In genomic region chr4:87368413-87369160, GRCm38 (mm10) we compare ENCODE assay signal across 8 mouse cellular contexts.
DNase-seq lines count a peak whose midpoint lies in the region; ATAC-seq and TF ChIP-seq lines count a peak whose summit lies in the region.

No protein-coding gene starts in this region.

- no peak overlapping the region; the same call in 1 of the 2 replicates for H3K9ac ChIP-seq in MEL (ENCODE audit: control insufficient read depth, low read depth, low read length, poor library complexity, severe bottlenecking)
- peak overlapping the region; percentile 88 for H3K9ac ChIP-seq in forebrain, embryonic 11.5 days (ENCODE audit: low read length)
- peak overlapping the region; percentile 56 for H3K9ac ChIP-seq in lung, embryonic 14.5 days
- H3K9ac ChIP-seq in neural tube, embryonic 15.5 days (replicated peaks) = peak overlapping the region; percentile 55

- peak in 2 of 3 experiments; percentile 36 to 50; a peak in 4 of 6 replicates for TF ChIP-seq CTCF in MEL (IDR thresholded peaks at IDR 0.05 in 2 of 3, conservative IDR thresholded peaks at IDR 0.05 in 1 of 3; ENCODE audit: control insufficient read depth in 1 of 3, insufficient read depth in 1 of 3, low read depth in 2 of 3, low read length in 3 of 3, poor library complexity in 1 of 3, severe bottlenecking in 1 of 3)
- peak; percentile 80 for TF ChIP-seq CTCF in lung, embryonic 14.5 days (IDR thresholded peaks at IDR 0.05; ENCODE audit: low read depth)

- 0 out of 4 replicates have a peak, but pooled peaks cover 0 to 1% of the 10 kb centered on the region in 2 experiments for H3K27me3 ChIP-seq in MEL (ENCODE audit: control insufficient read depth in 1 of 2, insufficient read depth in 2 of 2, low read length in 2 of 2)
- H3K27me3 ChIP-seq in forebrain, embryonic 11.5 days (ENCODE audit: control insufficient read depth, insufficient read depth, low read length) = no peaks in the 10 kb centered on the region
- peaks cover 19% of the 10 kb centered on the region; the same call in 1 of the 2 replicates for H3K27me3 ChIP-seq in hindbrain, embryonic 10.5 days (ENCODE audit: insufficient read depth, poor library complexity, severe bottlenecking)
- no peaks in the 10 kb centered on the region for H3K27me3 ChIP-seq in lung, embryonic 14.5 days (ENCODE audit: insufficient read depth, low read length)
- no peaks in the 10 kb centered on the region for H3K27me3 ChIP-seq in neural tube, embryonic 15.5 days (replicated peaks)

- TF ChIP-seq RAD21 in MEL (IDR thresholded peaks at IDR 0.05; ENCODE audit: low read depth, low read length) = no peak; the same call in none of the 2 replicates

- H3K9me3 ChIP-seq in MEL (replicated peaks; ENCODE audit: insufficient read depth, low read length) = no peaks in the 10 kb centered on the region
- no peaks in the 10 kb centered on the region for H3K9me3 ChIP-seq in forebrain, embryonic 11.5 days (ENCODE audit: control insufficient read depth, low read length)
- no peaks in the 10 kb centered on the region for H3K9me3 ChIP-seq in hindbrain, embryonic 10.5 days
- H3K9me3 ChIP-seq in lung, embryonic 14.5 days (ENCODE audit: low read depth, low read length) = no peaks in the 10 kb centered on the region
- H3K9me3 ChIP-seq in neural tube, embryonic 15.5 days (replicated peaks) = no peaks in the 10 kb centered on the region

- peak overlapping the region in 1 of 2 experiments; percentile 19; a peak in 1 of 4 replicates for H3K4me3 ChIP-seq in MEL (ENCODE audit: control insufficient read depth in 1 of 2, insufficient read depth in 1 of 2, low read depth in 2 of 2, low read length in 2 of 2)
- H3K4me3 ChIP-seq in forebrain, embryonic 11.5 days (ENCODE audit: low read depth, low read length) = peak overlapping the region; percentile 32
- peak overlapping the region; percentile 57 for H3K4me3 ChIP-seq in hindbrain, embryonic 10.5 days
- H3K4me3 ChIP-seq in lung, embryonic 14.5 days (ENCODE audit: low read depth, low read length) = peak overlapping the region; percentile 41
- peak overlapping the region; percentile 46 for H3K4me3 ChIP-seq in neural tube, embryonic 15.5 days (replicated peaks)

- TF ChIP-seq POLR2A in MEL (IDR thresholded peaks at IDR 0.05; ENCODE audit: control insufficient read depth in 1 of 2, insufficient read depth in 1 of 2, low read depth in 1 of 2, low read length in 2 of 2, poor library complexity in 1 of 2) = no peak

- DNase-seq in MEL (ENCODE audit: low read depth, low spot score) = peak; percentile 26
- peak; percentile 34 for DNase-seq in brain, embryonic 18.5 days (ENCODE audit: low read depth, low spot score)
- DNase-seq in forebrain, embryonic 11.5 days (ENCODE audit: low spot score) = peak; percentile 85
- DNase-seq in hindbrain, embryonic 10.5 days (ENCODE audit: low spot score) = peak; percentile 76
- DNase-seq in layer of hippocampus, adult 9-10 months (ENCODE audit: low spot score) = peak; percentile 43
- DNase-seq in lung, embryonic 14.5 days = peak; percentile 83
- peak; percentile 25 to 27 for DNase-seq in urinary bladder, postnatal 36 days (ENCODE audit: low spot score in 2 of 2)

- no peak overlapping the region for H3K27ac ChIP-seq in MEL (ENCODE audit: control insufficient read depth, low read depth, low read length)
- peak overlapping the region; percentile 81 for H3K27ac ChIP-seq in forebrain, embryonic 11.5 days (ENCODE audit: low read depth, low read length)
- H3K27ac ChIP-seq in hindbrain, embryonic 10.5 days = peak overlapping the region; percentile 93
- peak overlapping the region; percentile 81 for H3K27ac ChIP-seq in lung, embryonic 14.5 days (ENCODE audit: low read depth)
- H3K27ac ChIP-seq in neural tube, embryonic 15.5 days (replicated peaks) = peak overlapping the region; percentile 89

- WGBS in forebrain, embryonic 11.5 days = 8% methylated on average over 20 of the region's 20 CpGs
- 6% methylated on average over 20 of the region's 20 CpGs for WGBS in hindbrain, embryonic 10.5 days
- 7% methylated on average over 20 of the region's 20 CpGs for WGBS in lung, embryonic 14.5 days
- WGBS in neural tube, embryonic 15.5 days = 4% methylated on average over 20 of the region's 20 CpGs

- no peaks in the 10 kb centered on the region; a peak in 1 of 4 replicates for H3K4me1 ChIP-seq in MEL (ENCODE audit: control insufficient read depth in 1 of 2, insufficient read depth in 2 of 2, low read length in 2 of 2)
- peaks cover 20% of the 10 kb centered on the region; the same call in 1 of the 2 replicates for H3K4me1 ChIP-seq in forebrain, embryonic 11.5 days (replicated peaks; ENCODE audit: control insufficient read depth, insufficient read depth, low read length)
- peaks cover 45% of the 10 kb centered on the region for H3K4me1 ChIP-seq in hindbrain, embryonic 10.5 days (replicated peaks)
- peaks cover 17% of the 10 kb centered on the region for H3K4me1 ChIP-seq in lung, embryonic 14.5 days (ENCODE audit: insufficient read depth)
- peaks cover 29% of the 10 kb centered on the region for H3K4me1 ChIP-seq in neural tube, embryonic 15.5 days

- TF ChIP-seq EP300 in MEL (IDR thresholded peaks at IDR 0.05; ENCODE audit: low read depth in 1 of 2, low read length in 2 of 2) = no peak

- H3K4me2 ChIP-seq in forebrain, embryonic 11.5 days (ENCODE audit: low read depth, low read length, severe bottlenecking) = peak overlapping the region; percentile 77
- peak overlapping the region; percentile 77 for H3K4me2 ChIP-seq in lung, embryonic 14.5 days
- H3K4me2 ChIP-seq in neural tube, embryonic 15.5 days = peak overlapping the region; percentile 77

- H3K36me3 ChIP-seq in MEL (ENCODE audit: control insufficient read depth in 1 of 2, insufficient read depth in 2 of 2, low read length in 2 of 2) = no peaks in the 10 kb centered on the region
- H3K36me3 ChIP-seq in forebrain, embryonic 11.5 days (ENCODE audit: control insufficient read depth, insufficient read depth, low read length) = no peaks in the 10 kb centered on the region
- no peaks in the 10 kb centered on the region for H3K36me3 ChIP-seq in hindbrain, embryonic 10.5 days
- no peaks in the 10 kb centered on the region for H3K36me3 ChIP-seq in lung, embryonic 14.5 days (ENCODE audit: insufficient read depth)
- no peaks in the 10 kb centered on the region for H3K36me3 ChIP-seq in neural tube, embryonic 15.5 days

- ATAC-seq in forebrain, embryonic 11.5 days (replicated peaks; ENCODE audit: low FRiP score) = peak; percentile 80
- peak; percentile 75 for ATAC-seq in lung, embryonic 14.5 days (ENCODE audit: insufficient read depth)
- ATAC-seq in neural tube, embryonic 15.5 days (ENCODE audit: low FRiP score) = peak; percentile 88

- H3K79me2 ChIP-seq in MEL (ENCODE audit: control insufficient read depth, insufficient read depth, low read length, poor library complexity) = no peaks in the 10 kb centered on the region

TF ChIP-seq in MEL, 35 proteins besides CTCF, POLR2A, EP300 and RAD21:
- TF ChIP-seq CHD2 (IDR thresholded peaks at IDR 0.05; ENCODE audit: low read length) (no peak), ETS1 (IDR thresholded peaks at IDR 0.05; ENCODE audit: low read depth, low read length) (no peak), NRF1 (IDR thresholded peaks at IDR 0.05; ENCODE audit: insufficient read depth, low read depth, low read length, poor library complexity, severe bottlenecking) (no peak), RCOR1 (IDR thresholded peaks at IDR 0.05; ENCODE audit: low read depth, low read length) (no peak), E2F4 (IDR thresholded peaks at IDR 0.05; ENCODE audit: borderline replicate concordance, low read depth, low read length) (no peak), GATA1 (IDR thresholded peaks at IDR 0.05; ENCODE audit: low read depth, low read length) (no peak), CHD1 (IDR thresholded peaks at IDR 0.05; ENCODE audit: low read depth, low read length) (no peak), USF2 (IDR thresholded peaks at IDR 0.05; ENCODE audit: borderline replicate concordance in 1 of 2, insufficient read depth in 1 of 2, low read depth in 1 of 2, low read length in 2 of 2) (no peak), SMC3 (IDR thresholded peaks at IDR 0.05; ENCODE audit: low read depth, low read length) (no peak), HCFC1 (IDR thresholded peaks at IDR 0.05; ENCODE audit: low read depth, low read length) (no peak), ZC3H11A (IDR thresholded peaks at IDR 0.05; ENCODE audit: low read depth, low read length) (no peak), KAT2A (conservative IDR thresholded peaks at IDR 0.05; ENCODE audit: low read depth, low read length) (no peak), ZNF384 (IDR thresholded peaks at IDR 0.05; ENCODE audit: low read depth, low read length) (no peak), ELF1 (IDR thresholded peaks at IDR 0.05; ENCODE audit: low read depth, low read length) (no peak), ZMIZ1 (IDR thresholded peaks at IDR 0.05; ENCODE audit: low read depth, low read length) (no peak), USF1 (IDR thresholded peaks at IDR 0.05; ENCODE audit: low read depth, low read length) (no peak), TBP (IDR thresholded peaks at IDR 0.05; ENCODE audit: low read depth, low read length) (no peak), MYC (IDR thresholded peaks at IDR 0.05; ENCODE audit: low read depth, low read length) (no peak)

Comparison
In these comparisons a context has a peak if more than half of its experiments do, and no peak if none do; other contexts are left out.
1. DNase-seq: peak in every context shown above with its lines; median percentile 85 in forebrain, embryonic 11.5 days; 83 in lung, embryonic 14.5 days; 76 in hindbrain, embryonic 10.5 days; 43 in layer of hippocampus, adult 9-10 months; 34 in brain, embryonic 18.5 days; 26 in MEL; 26 in urinary bladder, postnatal 36 days.